Mouse (Mus musculus) kidney, postnatal 14 days (tissue): Measurements from ENCODE around the gene Angptl6.

Experiments used
- DNase-seq: peaks from one replicate; pipeline ENCODE4 v3.0.0; 2022; ENCODE audit warnings: mixed read lengths

The Angptl6 gene

GRCm38 (mm10) chr9:20879097-20879792 lies at the start of gene Angptl6:
Angptl6 (minus strand) TSS chr9:20879727.
- DNase-seq, result no peak

GRCm38 (mm10) chr9:20923258-20923657 lies 43.7 kb upstream of the Angptl6 start:
- DNase-seq, result no peak

GRCm38 (mm10) chr9:20916160-20916559 lies 36.6 kb upstream of the Angptl6 start:
- peak; percentile 46 for DNase-seq

DNA sequence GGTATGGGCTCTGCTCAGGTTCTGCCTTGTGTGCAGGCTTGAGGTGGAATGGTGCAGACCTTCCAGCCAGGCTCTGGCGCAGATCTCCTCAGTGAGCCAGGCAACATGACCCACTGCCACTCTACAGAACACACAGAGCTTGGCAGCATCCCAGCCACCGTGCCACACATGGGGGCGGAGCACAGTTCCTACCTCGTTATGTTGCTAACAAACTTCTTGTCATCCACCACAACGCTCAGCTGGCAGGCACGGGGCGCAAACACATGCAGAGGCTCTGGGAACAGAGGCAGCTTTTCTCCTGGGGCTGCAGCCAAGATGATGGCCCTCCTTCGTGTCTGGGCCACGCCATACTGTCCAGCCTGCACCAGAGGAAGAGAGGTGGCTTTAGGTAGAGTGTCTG lies 30.4 kb upstream of the Angptl6 start:
- DNase-seq, result no peak

GRCm38 (mm10) chr9:20902174-20902491 lies 22.6 kb upstream of the Angptl6 start:
- no peak for DNase-seq

- peak; percentile 60 for DNase-seq
These were observed 22.1 kb upstream of the Angptl6 start for GRCm38 (mm10) chr9:20901466-20902173.

DNA sequence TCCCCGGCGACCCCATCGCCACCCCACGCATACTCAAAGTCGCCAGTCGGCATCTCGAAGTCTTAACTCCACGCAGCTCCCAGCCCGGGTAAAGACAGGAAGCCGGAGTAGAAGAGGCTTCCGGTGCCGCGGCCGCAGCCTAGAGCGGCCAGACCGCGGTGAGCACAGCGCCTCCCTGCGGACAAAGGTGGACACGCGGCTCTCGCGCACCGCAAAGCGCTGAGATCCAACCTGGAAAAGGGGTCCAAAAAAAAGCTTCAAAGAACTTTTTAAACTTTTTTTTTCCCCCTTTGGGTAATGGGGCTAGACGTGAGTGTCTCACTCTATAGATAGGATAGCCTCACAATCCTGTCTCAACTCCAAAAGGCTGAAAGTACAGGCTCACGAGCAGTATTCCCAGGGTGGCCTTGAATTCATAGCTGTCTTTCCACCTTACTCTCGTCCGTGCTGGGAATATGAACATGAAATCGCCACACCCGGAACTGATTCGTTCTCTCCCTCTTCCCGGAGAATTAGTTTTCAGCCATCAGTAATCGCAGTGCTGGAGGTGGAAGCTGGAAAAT lies 19.1 kb upstream of the Angptl6 start, which contains the start of gene Eif3g:
Gene Eif3g, minus strand, starts transcription at position 113 of the 563 bp plus-strand sequence.
- peak; percentile 90 for DNase-seq

GRCm38 (mm10) chr9:20897736-20898510 lies 18.4 kb upstream of the Angptl6 start:
- DNase-seq, result no peak

DNA sequence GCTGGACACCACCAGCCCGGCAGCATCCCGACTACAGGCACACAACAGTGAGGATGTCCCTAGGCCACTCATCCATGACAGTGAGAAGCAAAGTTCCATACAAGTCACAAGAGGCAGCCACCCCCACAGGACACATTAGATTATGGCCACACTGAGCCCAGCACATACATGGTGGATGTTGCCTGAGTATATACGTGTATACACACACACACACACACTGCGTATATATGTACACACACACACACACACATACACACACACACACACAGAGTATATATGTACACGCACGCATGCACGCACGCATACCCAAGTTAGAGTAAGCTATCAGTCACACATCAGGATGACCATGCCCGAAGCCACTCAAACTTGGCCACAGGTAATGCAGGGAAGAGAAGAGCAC lies 15.9 kb upstream of the Angptl6 start:
- no peak for DNase-seq

- DNase-seq, result no peak
These were observed 15.1 kb upstream of the Angptl6 start for GRCm38 (mm10) chr9:20894629-20895028.

GRCm38 (mm10) chr9:20893590-20894343 lies 14.2 kb upstream of the Angptl6 start:
- DNase-seq, result no peak

DNA sequence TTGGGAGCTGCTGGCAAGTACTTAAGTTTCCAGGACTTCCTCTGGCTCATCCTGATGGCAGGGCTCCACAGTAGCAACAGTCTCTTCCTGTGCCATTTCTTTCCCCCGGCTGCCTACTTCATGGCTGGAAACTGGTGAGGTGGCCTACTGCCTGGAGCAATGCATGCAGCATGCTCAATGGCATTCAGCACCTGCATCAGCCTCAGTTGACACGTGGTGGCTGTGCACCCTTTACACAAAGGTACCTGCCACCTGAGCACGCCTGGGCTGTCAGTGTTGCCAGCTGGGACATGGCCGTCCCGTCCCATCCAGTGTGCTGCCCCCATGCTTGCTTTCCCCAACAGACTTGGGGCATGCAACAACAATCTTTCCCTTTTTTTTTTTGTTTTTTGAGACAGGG lies 13.5 kb upstream of the Angptl6 start:
- DNase-seq, result no peak

DNA sequence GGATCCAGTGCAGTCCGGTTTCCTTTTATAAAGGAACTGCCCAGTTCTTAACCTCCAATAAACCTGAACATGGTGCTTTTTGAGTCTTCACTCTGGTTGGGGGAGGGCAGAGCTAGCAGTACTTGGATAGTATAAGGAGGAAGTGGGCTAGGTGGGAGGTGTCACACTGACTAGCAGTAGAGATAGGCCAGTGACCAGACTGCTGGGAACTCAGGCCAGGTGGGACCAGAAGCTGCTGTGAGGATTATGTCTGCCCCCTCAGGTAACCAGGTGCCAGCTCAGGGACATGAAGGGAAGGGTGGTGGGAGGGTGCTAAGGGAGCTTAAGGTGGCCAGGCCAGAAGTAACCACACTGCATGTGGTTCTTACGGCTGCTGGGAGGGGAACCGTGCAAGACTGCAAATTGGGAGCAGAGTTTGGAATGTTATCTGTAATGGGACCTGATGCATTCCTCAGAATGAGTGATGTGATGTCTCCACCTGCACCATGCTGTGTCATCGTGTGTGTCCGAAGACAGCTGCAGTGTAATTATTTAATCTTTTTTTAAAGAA lies 12.7 kb upstream of the Angptl6 start:
- DNase-seq, result no peak

- no peak for DNase-seq
These were observed 12.0 kb upstream of the Angptl6 start for GRCm38 (mm10) chr9:20891339-20892103.

DNA sequence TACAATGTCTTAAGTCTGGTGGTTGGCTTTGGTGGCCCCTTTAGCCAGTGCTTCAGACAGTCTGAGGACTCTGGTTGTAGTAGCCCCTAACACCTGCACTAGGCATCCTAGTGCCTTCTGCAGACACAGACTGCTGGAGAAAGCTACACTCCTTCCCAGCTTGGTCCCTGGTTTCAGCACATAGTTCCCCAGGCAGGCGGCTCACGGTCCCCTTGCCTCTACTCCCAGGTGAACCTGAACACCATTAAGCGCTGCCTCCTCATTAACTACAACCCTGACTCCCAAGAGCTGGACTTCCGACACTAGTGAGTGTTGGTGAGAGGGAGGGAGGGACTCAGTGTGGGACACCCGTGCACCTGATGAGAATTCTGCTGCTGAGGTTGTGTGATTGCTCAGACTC lies 10.9 kb upstream of the Angptl6 start:
- no peak for DNase-seq

GRCm38 (mm10) chr9:20889185-20890141 lies 9.9 kb upstream of the Angptl6 start:
- DNase-seq, result no peak

GRCm38 (mm10) chr9:20888386-20888765 lies 8.8 kb upstream of the Angptl6 start:
- DNase-seq, result no peak

GRCm38 (mm10) chr9:20887704-20888385 lies 8.3 kb upstream of the Angptl6 start, which contains the start of gene Ppan:
Ppan (plus strand) TSS chr9:20888175.
- peak; percentile 97 for DNase-seq

DNA sequence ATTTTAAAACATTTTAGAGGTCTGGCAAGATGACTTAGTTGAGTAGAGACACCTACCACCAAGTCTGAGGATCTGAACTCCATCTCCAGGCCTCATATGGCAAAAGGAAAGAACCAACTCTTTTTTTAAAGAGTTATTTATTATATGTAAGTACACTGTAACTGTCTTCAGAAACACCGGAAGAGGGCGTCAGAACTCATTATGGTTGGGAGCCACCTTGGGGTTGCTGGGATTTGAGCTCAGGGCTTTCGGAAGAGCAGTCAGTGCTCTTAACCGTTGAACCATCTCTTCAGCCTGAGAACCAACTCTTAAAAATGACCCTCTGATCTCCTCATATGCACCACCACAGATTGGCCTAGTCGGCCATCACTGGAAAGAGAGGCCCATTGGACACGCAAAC lies 7.7 kb upstream of the Angptl6 start:
- no peak for DNase-seq

DNA sequence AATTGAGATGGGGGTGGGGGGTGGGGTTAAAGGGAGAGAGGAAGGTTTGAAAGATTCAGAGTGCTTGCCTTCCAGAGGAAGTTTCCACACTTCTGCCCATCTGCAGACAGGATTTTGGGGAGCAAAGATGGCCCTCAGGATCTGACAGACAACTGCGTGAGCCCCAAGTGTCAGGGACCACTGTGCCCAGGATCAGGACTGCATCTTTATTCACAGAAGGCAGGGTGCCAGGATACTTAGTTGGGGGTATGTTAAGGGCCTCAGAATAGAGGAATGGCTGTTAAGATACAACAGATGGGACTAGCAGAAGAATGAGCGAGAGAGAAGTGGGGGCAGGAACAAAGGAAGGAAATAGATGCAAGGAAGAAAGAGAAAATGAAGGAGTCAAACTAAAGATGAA lies 7.0 kb upstream of the Angptl6 start:
- DNase-seq, result no peak
